Mouse (Mus musculus): Measurements from ENCODE around the gene Myt1l. TPM values are rescaled to one million over a fixed set of nuclear protein-coding genes. Genes with fewer than 3 reads are reported as not detected.

Gene Myt1l
- total and polyA plus RNA-seq, 2 experiments: not detected

- H3K27me3 ChIP-seq (ENCODE audit: control insufficient read depth, insufficient read depth, low read length): peaks cover 9% of the 10 kb centered on the region
- TF ChIP-seq POLR2A (IDR thresholded peaks at IDR 0.05; ENCODE audit: extremely low read depth, insufficient read depth, low read length) (no peak), CTCF (IDR thresholded peaks at IDR 0.05; ENCODE audit: low read depth, low read length) (no peak)
- no peaks in the 10 kb centered on the region for H3K4me1 ChIP-seq (ENCODE audit: control insufficient read depth, insufficient read depth, low read length)
- DNase-seq (ENCODE audit: extremely low read depth, low read depth, low spot score): no peak
- H3K27ac ChIP-seq (replicated peaks; ENCODE audit: insufficient read depth, low read depth, low read length): no peak overlapping the region
- H3K79me2 ChIP-seq (ENCODE audit: control insufficient read depth, insufficient read depth, low read length): no peaks in the 10 kb centered on the region
- no peaks in the 10 kb centered on the region for H3K36me3 ChIP-seq (ENCODE audit: control insufficient read depth, insufficient read depth, low read length)
- 48% methylated on average over 5 of the region's 5 CpGs for WGBS
- H3K9ac ChIP-seq (ENCODE audit: low read depth, low read length): no peak overlapping the region
- H3K4me3 ChIP-seq (ENCODE audit: insufficient read depth, low read depth, low read length): no peak overlapping the region
These were observed 10.9 kb downstream of the Myt1l start for GRCm38 (mm10) chr12:29539106-29539505.

DNA sequence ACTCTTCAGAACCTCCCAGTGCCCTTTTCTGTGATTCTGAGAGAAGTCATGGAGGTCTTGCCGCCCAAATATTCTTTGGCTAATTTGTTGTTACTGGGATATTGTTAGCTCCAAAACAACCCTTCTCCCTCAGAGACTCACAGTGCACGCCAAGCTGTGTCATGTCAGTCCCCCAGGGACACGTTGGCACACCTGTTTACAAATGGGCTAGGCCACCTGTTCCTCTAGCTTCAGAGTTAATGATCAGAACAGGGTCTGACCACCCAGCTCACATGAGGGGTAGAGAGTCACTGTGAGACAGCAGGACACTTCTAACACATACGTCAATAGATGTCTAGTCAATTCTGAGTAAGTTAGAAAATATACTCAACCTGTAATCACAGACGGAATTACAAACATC is 12.6 kb downstream of the Myt1l start:
- WGBS: 83% methylated on average over 5 of the region's 5 CpGs
- no peaks in the 10 kb centered on the region for H3K4me1 ChIP-seq (ENCODE audit: control insufficient read depth, insufficient read depth, low read length)
- H3K27me3 ChIP-seq (ENCODE audit: control insufficient read depth, insufficient read depth, low read length): 0 out of 2 replicates have a peak, but pooled peaks cover 3% of the 10 kb centered on the region
- no peak overlapping the region for H3K27ac ChIP-seq (replicated peaks; ENCODE audit: insufficient read depth, low read depth, low read length)
- no peak overlapping the region for H3K4me3 ChIP-seq (ENCODE audit: insufficient read depth, low read depth, low read length)
- H3K79me2 ChIP-seq (ENCODE audit: control insufficient read depth, insufficient read depth, low read length): no peaks in the 10 kb centered on the region
- H3K9ac ChIP-seq (ENCODE audit: low read depth, low read length): no peak overlapping the region
- H3K36me3 ChIP-seq (ENCODE audit: control insufficient read depth, insufficient read depth, low read length): no peaks in the 10 kb centered on the region
- DNase-seq (ENCODE audit: extremely low read depth, low read depth, low spot score): no peak
- no peak for TF ChIP-seq CTCF (IDR thresholded peaks at IDR 0.05; ENCODE audit: low read depth, low read length)
- no peak for TF ChIP-seq POLR2A (IDR thresholded peaks at IDR 0.05; ENCODE audit: extremely low read depth, insufficient read depth, low read length)

DNA sequence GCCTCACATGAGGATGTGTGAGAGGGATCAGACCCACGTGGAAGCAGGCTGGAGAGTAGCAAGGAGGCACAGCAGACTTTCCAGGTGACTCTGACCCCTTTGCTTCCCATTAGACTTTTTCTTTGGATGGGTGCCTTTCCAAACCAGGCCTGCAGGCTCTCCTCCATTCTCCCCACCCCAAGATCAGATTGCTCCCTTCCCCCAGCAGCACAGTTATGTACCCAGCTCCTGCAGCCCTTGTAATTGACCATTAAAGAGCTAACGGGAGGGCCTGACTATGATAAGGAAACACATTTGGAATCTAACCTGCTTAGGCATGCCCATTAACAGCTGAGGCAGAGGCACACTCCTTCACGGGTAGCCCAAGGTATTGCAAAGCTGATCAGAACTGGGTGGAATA is 17.9 kb downstream of the Myt1l start:
- H3K36me3 ChIP-seq (ENCODE audit: control insufficient read depth, insufficient read depth, low read length): no peaks in the 10 kb centered on the region
- peaks cover 3% of the 10 kb centered on the region for H3K4me1 ChIP-seq (ENCODE audit: control insufficient read depth, insufficient read depth, low read length)
- TF ChIP-seq POLR2A (IDR thresholded peaks at IDR 0.05; ENCODE audit: extremely low read depth, insufficient read depth, low read length) (no peak), CTCF (IDR thresholded peaks at IDR 0.05; ENCODE audit: low read depth, low read length) (no peak)
- H3K27ac ChIP-seq (replicated peaks; ENCODE audit: insufficient read depth, low read depth, low read length): no peak overlapping the region
- H3K4me3 ChIP-seq (ENCODE audit: insufficient read depth, low read depth, low read length): no peak overlapping the region
- H3K9ac ChIP-seq (ENCODE audit: low read depth, low read length): no peak overlapping the region
- H3K27me3 ChIP-seq (ENCODE audit: control insufficient read depth, insufficient read depth, low read length): no peaks in the 10 kb centered on the region
- DNase-seq (ENCODE audit: extremely low read depth, low read depth, low spot score): no peak
- no peaks in the 10 kb centered on the region for H3K79me2 ChIP-seq (ENCODE audit: control insufficient read depth, insufficient read depth, low read length)
- 32% methylated on average over 3 of the region's 3 CpGs for WGBS

GRCm38 (mm10) chr12:29547112-29547511 is 18.9 kb downstream of the Myt1l start:
- Histone ChIP-seq H3K4me1 (ENCODE audit: control insufficient read depth, insufficient read depth, low read length) (peaks cover 10% of the 10 kb centered on the region), H3K9ac (ENCODE audit: low read depth, low read length) (no peak overlapping the region), H3K27me3 (ENCODE audit: control insufficient read depth, insufficient read depth, low read length) (no peaks in the 10 kb centered on the region), H3K4me3 (ENCODE audit: insufficient read depth, low read depth, low read length) (no peak overlapping the region), H3K36me3 (ENCODE audit: control insufficient read depth, insufficient read depth, low read length) (no peaks in the 10 kb centered on the region), H3K79me2 (ENCODE audit: control insufficient read depth, insufficient read depth, low read length) (no peaks in the 10 kb centered on the region), H3K27ac (replicated peaks; ENCODE audit: insufficient read depth, low read depth, low read length) (no peak overlapping the region)
- no peak for TF ChIP-seq POLR2A (IDR thresholded peaks at IDR 0.05; ENCODE audit: extremely low read depth, insufficient read depth, low read length)
- no peak for TF ChIP-seq CTCF (IDR thresholded peaks at IDR 0.05; ENCODE audit: low read depth, low read length)
- WGBS: 72% methylated on average over 5 of the region's 5 CpGs
- no peak for DNase-seq (ENCODE audit: extremely low read depth, low read depth, low spot score)

- Histone ChIP-seq H3K4me1 (ENCODE audit: control insufficient read depth, insufficient read depth, low read length) (peaks cover 10% of the 10 kb centered on the region), H3K79me2 (ENCODE audit: control insufficient read depth, insufficient read depth, low read length) (no peaks in the 10 kb centered on the region), H3K4me3 (ENCODE audit: insufficient read depth, low read depth, low read length) (no peak overlapping the region), H3K9ac (ENCODE audit: low read depth, low read length) (no peak overlapping the region), H3K36me3 (ENCODE audit: control insufficient read depth, insufficient read depth, low read length) (no peaks in the 10 kb centered on the region), H3K27ac (replicated peaks; ENCODE audit: insufficient read depth, low read depth, low read length) (no peak overlapping the region), H3K27me3 (ENCODE audit: control insufficient read depth, insufficient read depth, low read length) (no peaks in the 10 kb centered on the region)
- TF ChIP-seq CTCF (IDR thresholded peaks at IDR 0.05; ENCODE audit: low read depth, low read length) (no peak), POLR2A (IDR thresholded peaks at IDR 0.05; ENCODE audit: extremely low read depth, insufficient read depth, low read length) (no peak)
- no peak for DNase-seq (ENCODE audit: extremely low read depth, low read depth, low spot score)
- WGBS: 60% methylated on average over 6 of the region's 6 CpGs
These were observed 19.6 kb downstream of the Myt1l start for GRCm38 (mm10) chr12:29547755-29548154.

GRCm38 (mm10) chr12:29553138-29553537 is 25.0 kb downstream of the Myt1l start:
- H3K9ac ChIP-seq (ENCODE audit: low read depth, low read length): no peak overlapping the region
- H3K4me3 ChIP-seq (ENCODE audit: insufficient read depth, low read depth, low read length): no peak overlapping the region
- no peaks in the 10 kb centered on the region for H3K36me3 ChIP-seq (ENCODE audit: control insufficient read depth, insufficient read depth, low read length)
- no peaks in the 10 kb centered on the region for H3K79me2 ChIP-seq (ENCODE audit: control insufficient read depth, insufficient read depth, low read length)
- TF ChIP-seq POLR2A (IDR thresholded peaks at IDR 0.05; ENCODE audit: extremely low read depth, insufficient read depth, low read length): no peak
- no peak for TF ChIP-seq CTCF (IDR thresholded peaks at IDR 0.05; ENCODE audit: low read depth, low read length)
- no peaks in the 10 kb centered on the region for H3K27me3 ChIP-seq (ENCODE audit: control insufficient read depth, insufficient read depth, low read length)
- no peak for DNase-seq (ENCODE audit: extremely low read depth, low read depth, low spot score)
- no peak overlapping the region for H3K27ac ChIP-seq (replicated peaks; ENCODE audit: insufficient read depth, low read depth, low read length)
- WGBS: 81% methylated on average over 7 of the region's 7 CpGs
- H3K4me1 ChIP-seq (ENCODE audit: control insufficient read depth, insufficient read depth, low read length): peaks cover 10% of the 10 kb centered on the region

Data from liver, adult 2 months (tissue).